Mouse (Mus musculus) C2C12 (cell line): ENCODE results near the gene Cnot6. TPM values are rescaled to one million over a fixed set of nuclear protein-coding genes. Genes with fewer than 3 reads are reported as not detected.

Experiments
- H3K27me3 ChIP-seq: one replicate; pipeline ENCODE4 v1.6.1; 2011; ENCODE audit not compliant: control insufficient read depth, insufficient read depth, insufficient read length
- H3K36me3 ChIP-seq: one replicate; pipeline ENCODE4 v1.6.1; 2011; ENCODE audit not compliant: control insufficient read depth, insufficient read depth
- H3K4me3 ChIP-seq: one replicate; pipeline ENCODE4 v1.5.1; 2011; ENCODE audit warnings: mild to moderate bottlenecking, control low read depth; ENCODE audit not compliant: poor library complexity, insufficient read depth, severe bottlenecking
- H3K79me2 ChIP-seq: one replicate; pipeline ENCODE4 v1.6.1; 2011; ENCODE audit not compliant: control insufficient read depth, insufficient read depth
- H3K79me3 ChIP-seq: one replicate; pipeline ENCODE4 v1.6.1; 2011; ENCODE audit warnings: low read depth, control low read depth
- H3ac ChIP-seq: one replicate; pipeline ENCODE3; 2011; ENCODE audit warnings: low read depth; ENCODE audit not compliant: control insufficient read depth, insufficient read length
- CEBPB ChIP-seq: IDR thresholded peaks from one replicate; pipeline ENCODE4 v1.6.1; 2011; ENCODE audit warnings: low read depth, mild to moderate bottlenecking, control low read depth, moderate library complexity
- CTCF ChIP-seq: IDR thresholded peaks from one replicate; pipeline ENCODE4 v1.5.1; 2011; ENCODE audit not compliant: control insufficient read depth, insufficient read depth, insufficient read length
- FOSL1 ChIP-seq: IDR thresholded peaks from one replicate; pipeline ENCODE4 v1.8.0; 2011; ENCODE audit warnings: mild to moderate bottlenecking, low read length; ENCODE audit not compliant: poor library complexity, insufficient read depth, severe bottlenecking
- MAX ChIP-seq: IDR thresholded peaks from one replicate; pipeline ENCODE4 v1.6.1; 2011; ENCODE audit warnings: mild to moderate bottlenecking, control low read depth
- MYOD1 ChIP-seq: IDR thresholded peaks from one replicate; pipeline ENCODE4 v1.6.1; 2011; ENCODE audit warnings: low read depth; ENCODE audit not compliant: control insufficient read depth, insufficient read length
- MYOG ChIP-seq: IDR thresholded peaks from one replicate; pipeline ENCODE4 v1.6.1; 2011; ENCODE audit not compliant: control insufficient read depth, insufficient read length; ENCODE audit errors: extremely low read depth
- USF1 ChIP-seq: IDR thresholded peaks from one replicate; pipeline ENCODE4 v1.6.1; 2011; ENCODE audit warnings: low read depth, mild to moderate bottlenecking, control low read depth, moderate library complexity
- polyA plus RNA-seq: library from polyadenylated mRNA; unstranded; fragments of >200 nt; fragmentation: generic; extraction: Trizol; gene quantifications from one replicate; pipeline ENCODE4 v1.2.1, GENCODE M21; 2012; ENCODE audit warnings: missing spikeins

Gene Cnot6
- polyA plus RNA-seq, 1 experiment = 20.4 TPM

DNA sequence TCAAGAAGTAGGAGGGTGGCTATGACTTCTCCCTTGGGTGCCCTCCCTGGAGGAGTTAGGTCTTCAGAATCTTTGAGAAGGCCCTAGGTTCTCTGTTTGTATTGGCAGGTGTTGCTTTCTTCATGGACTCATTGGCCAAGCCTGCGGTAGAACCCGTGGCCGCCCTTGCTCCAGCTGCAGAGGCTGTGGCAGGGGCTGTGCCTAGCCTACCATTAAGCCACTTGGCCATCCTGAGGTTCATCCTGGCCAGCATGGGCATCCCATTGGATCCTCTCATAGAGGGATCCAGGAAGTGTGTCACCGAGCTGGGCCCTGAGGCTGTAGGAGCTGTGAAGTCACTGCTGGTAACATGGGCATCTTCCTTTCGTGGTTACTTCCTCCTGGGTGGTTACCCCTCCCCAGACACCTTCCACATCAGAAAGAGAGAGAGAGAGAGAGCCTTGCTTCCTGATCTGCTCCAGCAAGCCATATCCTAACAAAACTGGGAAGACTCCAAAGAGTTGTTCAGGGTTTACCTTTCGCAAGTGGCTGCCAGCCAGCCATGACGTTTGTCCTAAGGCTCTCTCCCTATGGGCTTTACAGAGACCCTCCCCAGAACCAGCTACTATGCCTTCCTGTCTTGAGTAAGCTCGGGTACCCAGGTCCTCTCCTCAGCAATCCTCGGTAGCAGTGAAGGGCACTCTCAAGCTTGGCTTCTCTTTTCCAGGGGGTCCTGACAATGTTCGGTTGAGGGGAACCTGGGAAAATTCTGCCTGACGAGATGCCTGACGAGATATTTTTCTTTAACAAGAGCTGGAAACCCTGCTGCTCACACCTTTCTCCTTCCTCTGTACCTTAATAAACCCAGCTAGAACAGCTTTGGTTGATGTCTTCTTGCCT is 48.0 kb downstream of the Cnot6 start:
- TF ChIP-seq CTCF = no peak
- no peak for TF ChIP-seq MYOG
- TF ChIP-seq MYOD1 = no peak
- no peak for TF ChIP-seq USF1
- no peak for TF ChIP-seq CEBPB
- H3K36me3 ChIP-seq = peaks cover 23% of the 10 kb centered on the region
- H3K79me3 ChIP-seq = no peaks in the 10 kb centered on the region
- H3K79me2 ChIP-seq = no peaks in the 10 kb centered on the region
- no peak overlapping the region for H3ac ChIP-seq
- H3K4me3 ChIP-seq = no peak overlapping the region
- H3K27me3 ChIP-seq = no peaks in the 10 kb centered on the region

DNA sequence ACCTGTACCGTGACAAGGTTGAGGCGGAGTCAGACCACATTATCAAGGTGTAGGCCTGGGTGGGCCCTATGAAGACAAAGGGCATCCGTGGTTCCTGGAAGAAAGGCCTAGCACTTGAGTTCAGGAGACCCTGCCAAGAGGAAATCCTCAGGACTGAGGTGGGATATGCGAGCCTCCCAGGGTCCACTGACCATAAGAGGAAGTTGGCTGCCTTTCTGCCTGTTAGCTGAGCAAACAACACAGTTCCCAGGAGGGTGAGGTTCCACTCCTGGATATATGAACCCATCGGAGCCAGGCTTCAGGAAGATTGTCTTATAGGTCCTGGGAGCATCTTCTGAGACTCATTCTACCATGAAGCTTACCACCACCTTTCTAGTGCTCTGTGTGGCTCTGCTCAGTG is 49.2 kb downstream of the Cnot6 start, which contains the start of gene Scgb3a1:
TSS of gene Scgb3a1 (plus strand) at position 301 of the 400 bp plus-strand sequence.
- TF ChIP-seq USF1 (no peak), MAX (no peak), MYOG (no peak), MYOD1 (no peak), CEBPB (no peak), FOSL1 (no peak), CTCF (no peak)
- H3K79me3 ChIP-seq = no peaks in the 10 kb centered on the region
- H3K36me3 ChIP-seq = peaks cover 11% of the 10 kb centered on the region
- H3ac ChIP-seq = no peak within 1 kb of the TSS
- H3K4me3 ChIP-seq = no peak within 1 kb of the TSS
- H3K27me3 ChIP-seq = no peaks in the 10 kb centered on the region
- H3K79me2 ChIP-seq = no peaks in the 10 kb centered on the region

DNA sequence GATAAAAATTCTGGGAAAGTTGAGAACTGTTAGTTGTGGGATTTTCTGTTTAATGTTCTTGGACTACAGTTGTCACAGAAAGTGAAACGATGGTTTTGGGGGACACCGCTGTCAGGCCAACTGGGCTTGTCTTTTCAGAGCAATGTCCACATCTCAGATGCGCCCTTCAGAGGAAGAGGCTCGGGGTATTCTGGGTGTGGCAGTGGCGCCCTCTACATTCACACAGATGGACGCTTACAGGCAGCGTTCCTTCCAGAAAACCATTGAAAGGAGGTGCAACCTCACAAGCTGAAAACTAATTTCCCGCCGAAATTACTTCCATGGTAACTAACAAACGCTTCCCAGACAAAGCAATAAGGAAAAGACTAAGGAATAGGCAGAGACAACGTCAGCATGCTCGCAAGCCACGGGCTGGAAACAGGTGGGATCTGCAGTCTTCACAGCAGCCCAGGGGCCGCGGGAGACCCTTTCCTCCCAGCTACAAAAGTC is 50.2 kb downstream of the Cnot6 start:
- Histone ChIP-seq H3K79me3 (no peaks in the 10 kb centered on the region), H3ac (no peak overlapping the region), H3K79me2 (no peaks in the 10 kb centered on the region), H3K27me3 (no peaks in the 10 kb centered on the region), H3K4me3 (no peak overlapping the region), H3K36me3 (peaks cover 9% of the 10 kb centered on the region)
- TF ChIP-seq MAX (no peak), MYOD1 (no peak), USF1 (no peak), FOSL1 (no peak), CEBPB (no peak), MYOG (no peak), CTCF (no peak)

- H3K4me3 ChIP-seq = no peak overlapping the region
- no peaks in the 10 kb centered on the region for H3K79me2 ChIP-seq
- TF ChIP-seq CTCF = no peak
- no peak for TF ChIP-seq FOSL1
- no peak for TF ChIP-seq MYOD1
- no peaks in the 10 kb centered on the region for H3K27me3 ChIP-seq
- H3K79me3 ChIP-seq = no peaks in the 10 kb centered on the region
- H3K36me3 ChIP-seq = no peaks in the 10 kb centered on the region
- no peak overlapping the region for H3ac ChIP-seq
Measured at GRCm38 (mm10) chr11:49659470-49659799, 53.1 kb downstream of the Cnot6 start.

GRCm38 (mm10) chr11:49658791-49659469 is 53.6 kb downstream of the Cnot6 start:
- no peak overlapping the region for H3K4me3 ChIP-seq
- no peak overlapping the region for H3ac ChIP-seq
- TF ChIP-seq MAX (no peak), FOSL1 (no peak), MYOG (no peak), CEBPB (no peak)
- H3K79me3 ChIP-seq = no peaks in the 10 kb centered on the region
- no peaks in the 10 kb centered on the region for H3K36me3 ChIP-seq
- no peaks in the 10 kb centered on the region for H3K27me3 ChIP-seq
- no peaks in the 10 kb centered on the region for H3K79me2 ChIP-seq

DNA sequence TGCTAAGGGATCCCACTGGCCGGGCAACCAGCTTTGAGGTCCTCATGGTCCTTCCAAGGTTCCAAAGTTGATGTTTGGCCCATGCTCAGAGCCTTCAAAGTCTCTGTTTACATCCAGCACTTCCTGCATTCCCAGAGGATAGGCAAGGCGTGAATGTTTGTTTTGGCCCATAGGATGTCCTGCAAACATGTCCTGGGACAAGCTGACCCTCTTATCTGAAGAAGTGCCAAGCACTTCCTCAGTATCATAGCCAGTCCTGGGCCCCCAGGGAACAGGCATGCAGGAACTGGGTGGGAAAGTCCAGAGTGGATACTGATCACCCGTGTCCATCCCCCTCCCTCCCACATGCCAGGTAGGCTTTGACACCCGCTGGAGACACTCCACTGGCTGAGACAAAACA is 54.5 kb downstream of the Cnot6 start:
- no peak overlapping the region for H3ac ChIP-seq
- H3K79me2 ChIP-seq = no peaks in the 10 kb centered on the region
- no peaks in the 10 kb centered on the region for H3K27me3 ChIP-seq
- no peaks in the 10 kb centered on the region for H3K36me3 ChIP-seq
- TF ChIP-seq FOSL1 (no peak), CEBPB (no peak), MYOG (no peak), MYOD1 (no peak), USF1 (no peak), MAX (no peak), CTCF (no peak)
- H3K79me3 ChIP-seq = no peaks in the 10 kb centered on the region
- H3K4me3 ChIP-seq = no peak overlapping the region
